Mouse (Mus musculus): ENCODE measurements at regions not wholly inside any gene's neighbourhood (a gene's known extent, or its start where the extent isn't known, plus 50 kb on each side); places are given as distances from the start of the nearest gene placed in this dataset.

- intact Hi-C loops (cut with DNase I): no loop called here
- DNase-seq: peak; percentile 12 to 26
Observed at GRCm38 (mm10) chr2:124772055-124772708, 295.7 kb upstream of the Slc24a5 start.

GRCm38 (mm10) chr2:124775737-124776136 is 292.2 kb upstream of the Slc24a5 start:
- intact Hi-C loops (cut with DNase I): no loop called here
- DNase-seq: no peak

- no peak for DNase-seq
- intact Hi-C loops (cut with DNase I): no loop called here
Observed at GRCm38 (mm10) chr2:124792633-124793036, 275.3 kb upstream of the Slc24a5 start.

- intact Hi-C loops (cut with DNase I): no loop called here
- no peak for DNase-seq
Observed at GRCm38 (mm10) chr2:124811709-124812108, 256.2 kb upstream of the Slc24a5 start.

- intact Hi-C loops (cut with DNase I): no loop called here
- DNase-seq: no peak
Observed at GRCm38 (mm10) chr2:124816814-124817213, 251.1 kb upstream of the Slc24a5 start.

- DNase-seq: no peak
- intact Hi-C loops (cut with DNase I): loop anchor here (2.0 kb wide), 1 partner anchor 17 kb away; no protein-coding TSS in a partner anchor
Observed at GRCm38 (mm10) chr2:124819846-124820245, 248.1 kb upstream of the Slc24a5 start.

GRCm38 (mm10) chr2:124820821-124821220 is 247.1 kb upstream of the Slc24a5 start:
- intact Hi-C loops (cut with DNase I): loop anchor here (2.0 kb wide), 1 partner anchor 16 kb away; no protein-coding TSS in a partner anchor

GRCm38 (mm10) chr2:124821366-124821765 is 246.6 kb upstream of the Slc24a5 start:
- intact Hi-C loops (cut with DNase I): loop anchor here (2.0 kb wide), 1 partner anchor 15 kb away; no protein-coding TSS in a partner anchor
- DNase-seq: no peak

More at GRCm38 (mm10) chr2:124820821-124821220, 247.1 kb upstream of the Slc24a5 start:
- no peak for DNase-seq

GRCm38 (mm10) chr2:124848812-124849211 is 219.1 kb upstream of the Slc24a5 start:
- DNase-seq: peak; percentile 34 to 39
- intact Hi-C loops (cut with DNase I): no loop called here

- DNase-seq: peak; percentile 85 to 86
- intact Hi-C loops (cut with DNase I): loop anchor here (2.0 kb wide), 1 partner anchor 70 kb away; no protein-coding TSS in a partner anchor
Observed at GRCm38 (mm10) chr2:124858504-124858903, 209.4 kb upstream of the Slc24a5 start.

- intact Hi-C loops (cut with DNase I): no loop called here
- no peak for DNase-seq
Observed at GRCm38 (mm10) chr2:124888209-124888608, 179.7 kb upstream of the Slc24a5 start.

- no peak for DNase-seq
- intact Hi-C loops (cut with DNase I): no loop called here
Observed at GRCm38 (mm10) chr2:124895002-124895401, 172.9 kb upstream of the Slc24a5 start.

- no peak for DNase-seq
- intact Hi-C loops (cut with DNase I): no loop called here
Observed at GRCm38 (mm10) chr2:124903556-124903955, 164.4 kb upstream of the Slc24a5 start.

GRCm38 (mm10) chr2:124905076-124905475 is 162.8 kb upstream of the Slc24a5 start:
- DNase-seq: peak in 1 of 2 experiments; percentile 29
- intact Hi-C loops (cut with DNase I): loop anchor here (5.0 kb wide), 1 partner anchor 298 kb away; no protein-coding TSS in a partner anchor

GRCm38 (mm10) chr2:124918986-124919761 is 148.8 kb upstream of the Slc24a5 start:
- intact Hi-C loops (cut with DNase I): no loop called here
- DNase-seq: peak in 1 of 2 experiments; percentile 9

- intact Hi-C loops (cut with DNase I): loop anchor here (10.0 kb wide), 1 partner anchor 175 kb away; no protein-coding TSS in a partner anchor
- no peak for DNase-seq
Observed at GRCm38 (mm10) chr2:124919762-124920255, 148.1 kb upstream of the Slc24a5 start.

- peak; percentile 53 to 55 for DNase-seq
- intact Hi-C loops (cut with DNase I): loop anchor here (10.0 kb wide), 1 partner anchor 175 kb away; no protein-coding TSS in a partner anchor
Observed at GRCm38 (mm10) chr2:124920265-124920664, 147.7 kb upstream of the Slc24a5 start.

- intact Hi-C loops (cut with DNase I): loop anchor here (1.0 to 10.0 kb wide), 6 partner anchors 69 to 1616 kb away; no protein-coding TSS in a partner anchor
Observed at GRCm38 (mm10) chr2:124927882-124928758, 139.8 kb upstream of the Slc24a5 start.

GRCm38 (mm10) chr2:124928759-124929113 is 139.2 kb upstream of the Slc24a5 start:
- DNase-seq: no peak
- intact Hi-C loops (cut with DNase I): loop anchor here (1.0 to 10.0 kb wide), 6 partner anchors 70 to 1616 kb away; no protein-coding TSS in a partner anchor

More at GRCm38 (mm10) chr2:124927882-124928758, 139.8 kb upstream of the Slc24a5 start:
- DNase-seq: peak; percentile 60 to 75

GRCm38 (mm10) chr2:124930719-124931118 is 137.2 kb upstream of the Slc24a5 start:
- DNase-seq: no peak
- intact Hi-C loops (cut with DNase I): no loop called here
